Mouse (Mus musculus) left cerebral cortex, adult 9 months (tissue): ENCODE measurements around the gene Tmem245.
A peak's percentile ranks its signal among the peaks of the same experiment; 100 is the strongest.
"Not testable (repeated sequence)": the region's sequence is repeated elsewhere in the genome, so short reads cannot be mapped to it uniquely, and the experiment has no call there.

Experiments used
- DNase-seq, 2 experiments: peaks; one replicate each; pipeline ENCODE4 v3.0.0; 2022; ENCODE audit warnings: low spot score in 2 of 2

Gene Tmem245

GRCm38 (mm10) chr4:56926971-56927370, 20.3 kb downstream of the Tmem245 start:
- no peak for DNase-seq

DNA sequence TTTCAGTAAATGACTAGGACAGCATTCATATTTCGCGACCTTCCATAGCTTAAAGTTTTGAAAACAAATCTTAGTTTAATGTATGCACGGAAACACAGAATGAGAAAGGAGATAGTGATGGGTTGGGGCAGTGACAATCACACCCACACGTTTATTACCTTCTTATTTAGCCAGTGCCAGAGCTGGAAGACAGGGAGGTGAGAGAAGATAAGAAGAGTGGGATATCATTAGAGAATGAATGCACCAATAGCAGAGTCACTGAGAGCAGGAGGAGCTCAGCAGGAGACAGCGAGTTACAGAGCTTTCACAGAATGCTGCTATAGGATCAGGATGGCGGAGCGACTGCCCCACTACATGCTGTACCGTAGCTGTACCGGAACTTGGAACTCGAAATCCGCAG, 25.0 kb downstream of the Tmem245 start:
- no peak for DNase-seq

DNA sequence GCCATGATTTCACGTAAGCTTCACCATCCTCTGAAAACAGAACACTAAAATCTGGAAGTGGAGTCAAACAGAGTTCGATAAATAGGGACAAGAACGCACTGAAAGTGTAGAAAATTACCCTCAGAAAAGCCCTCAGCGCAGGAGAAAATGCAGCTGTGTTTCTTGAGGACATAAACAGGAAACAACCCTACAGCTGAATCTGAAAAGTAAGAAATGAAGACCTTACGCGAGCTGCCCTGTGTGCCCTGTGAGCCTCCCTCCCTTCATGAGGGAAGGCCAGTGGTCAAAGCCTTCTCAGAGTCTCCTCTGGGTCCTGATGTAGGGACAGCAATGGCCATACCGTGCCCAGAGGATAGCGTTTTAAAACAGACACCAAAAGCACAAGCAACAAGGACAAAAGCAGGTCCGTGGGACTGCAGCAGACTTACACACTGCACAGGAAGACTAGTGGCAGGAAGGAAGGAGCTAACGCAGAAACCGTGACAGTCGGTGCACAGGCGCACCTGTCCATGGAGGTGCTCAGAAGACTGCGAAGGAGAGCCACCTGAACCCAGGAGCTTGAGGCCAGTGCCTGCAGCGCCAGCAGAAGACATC, 31.4 kb downstream of the Tmem245 start:
- DNase-seq = no peak

DNA sequence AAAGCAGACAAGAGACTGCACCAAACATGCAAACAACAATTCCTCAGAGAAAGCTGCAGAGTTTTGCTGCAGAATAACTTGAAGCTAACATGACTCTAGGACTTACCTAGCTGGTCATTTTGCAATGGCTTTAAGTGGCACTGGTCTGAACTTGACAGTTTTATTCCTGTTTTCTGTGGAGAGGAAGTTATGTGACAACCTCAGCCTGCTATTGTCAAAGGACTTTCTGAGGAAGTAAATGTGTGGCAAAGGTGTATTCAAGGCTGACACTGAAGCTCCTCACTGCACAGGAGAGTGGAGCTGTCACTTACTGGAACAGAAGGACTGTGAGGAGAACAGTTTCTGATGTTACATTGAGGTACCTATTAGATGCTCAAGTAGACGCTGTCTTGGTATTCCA, 32.5 kb downstream of the Tmem245 start:
- no peak for DNase-seq

DNA sequence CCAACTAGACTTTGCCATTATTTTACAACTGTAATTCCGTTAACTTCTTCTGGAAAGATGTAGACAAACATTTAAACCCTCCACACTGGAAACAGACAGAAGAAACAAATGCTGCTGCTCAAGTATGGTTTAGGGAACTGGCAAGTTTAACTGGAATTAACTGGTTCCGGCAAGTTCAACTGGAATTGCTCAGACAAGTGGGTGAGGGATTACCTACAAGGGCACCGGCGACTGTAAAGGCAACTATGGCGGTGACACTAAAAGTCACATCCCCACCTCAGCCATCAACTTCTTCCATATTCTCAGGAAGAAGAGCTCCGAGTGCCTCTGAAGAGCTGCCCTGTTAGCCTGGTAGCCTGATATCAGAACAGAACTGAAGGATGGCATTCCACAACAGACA, 32.9 kb downstream of the Tmem245 start:
- DNase-seq = no peak

DNA sequence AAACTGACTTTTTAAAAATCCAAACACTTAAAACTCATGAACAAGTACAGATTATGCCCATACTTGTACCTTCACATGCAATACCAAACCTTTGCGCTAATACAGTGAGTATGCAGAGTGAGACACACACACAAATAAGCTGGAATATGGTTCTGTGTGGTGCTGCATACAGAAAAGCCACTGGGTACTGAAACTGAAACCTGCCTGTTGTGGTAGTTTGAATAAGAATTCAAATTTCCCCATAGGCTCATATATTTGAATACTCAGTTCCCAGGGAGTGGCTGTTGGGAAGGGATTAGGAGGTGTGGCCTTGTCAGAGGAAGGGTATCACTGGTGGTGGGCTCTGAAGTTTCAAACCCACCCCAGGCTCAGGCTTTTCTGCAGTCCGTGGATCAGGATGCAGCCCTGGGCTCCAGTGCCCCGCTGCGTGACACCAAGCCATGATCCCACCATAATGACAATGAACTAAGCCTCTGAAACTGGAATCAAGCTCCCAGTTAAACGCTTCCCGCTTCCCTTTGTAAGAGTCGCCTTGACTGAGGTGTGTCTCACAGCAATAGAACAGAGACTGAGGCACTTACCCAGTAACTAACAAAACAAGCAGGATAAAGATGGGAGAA, 34.7 kb downstream of the Tmem245 start:
- no peak for DNase-seq

DNA sequence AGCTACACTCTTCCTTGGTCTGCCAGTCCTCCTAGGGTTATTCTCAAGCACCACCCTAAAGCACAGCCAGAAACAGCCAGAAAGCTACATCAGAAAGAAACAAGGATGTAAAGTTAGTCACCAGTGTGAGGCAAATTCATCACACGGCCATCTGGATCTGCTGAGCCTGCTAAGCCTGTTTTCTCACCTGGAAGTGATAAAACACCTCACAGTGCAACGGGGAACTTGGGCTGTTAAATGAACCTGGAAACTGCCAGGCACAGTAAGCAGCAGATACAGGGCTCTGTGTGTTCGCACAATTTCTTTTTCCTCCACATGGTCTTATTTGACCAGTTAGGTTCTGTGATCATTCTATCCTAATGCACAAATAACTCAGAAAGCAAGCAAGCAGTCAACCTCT, 37.7 kb downstream of the Tmem245 start:
- DNase-seq = peak in 1 of 2 experiments; percentile 24

DNA sequence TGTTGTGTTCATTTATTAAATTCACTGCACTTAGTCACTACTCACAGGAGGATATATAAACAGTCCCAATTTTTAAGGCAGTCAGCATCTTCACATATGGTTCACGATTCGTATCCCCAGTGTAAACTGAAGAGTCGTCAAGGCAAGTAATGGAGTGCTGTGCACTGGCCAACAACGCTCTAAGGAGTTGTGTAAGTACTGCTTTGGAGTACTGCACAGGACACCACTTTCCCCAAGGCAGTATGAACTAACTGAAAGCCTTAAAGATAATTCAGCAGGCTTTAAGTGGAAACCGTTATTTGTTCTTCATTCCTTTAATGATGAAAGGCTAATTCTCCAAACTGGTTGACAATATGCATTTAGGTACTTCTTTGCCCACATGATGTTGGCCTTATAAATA, 39.6 kb downstream of the Tmem245 start:
- no peak for DNase-seq

GRCm38 (mm10) chr4:56906926-56907325, 40.3 kb downstream of the Tmem245 start:
- DNase-seq = no peak

- DNase-seq = no peak
Measured at GRCm38 (mm10) chr4:56905507-56905906, 41.7 kb downstream of the Tmem245 start.

DNA sequence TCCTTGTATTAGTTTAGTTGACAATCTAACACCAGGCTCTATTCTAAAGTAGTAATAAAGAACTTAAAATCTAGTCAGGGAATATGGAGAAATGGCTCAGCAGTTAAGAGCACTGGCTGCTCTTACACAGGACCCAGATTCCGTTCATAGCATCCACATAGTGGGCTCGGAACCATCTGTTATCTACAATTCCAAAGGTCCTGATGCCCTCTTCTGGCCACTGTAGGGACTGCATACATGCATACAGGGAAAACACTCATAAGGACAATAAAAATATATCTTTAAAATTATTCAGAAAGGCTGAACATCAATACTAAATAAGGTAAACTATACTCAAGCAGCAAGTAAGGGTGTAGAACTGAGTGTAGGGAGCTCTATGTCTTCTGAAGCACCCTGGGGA, 45.6 kb downstream of the Tmem245 start:
- DNase-seq = no peak

GRCm38 (mm10) chr4:56899216-56899615, 48.0 kb downstream of the Tmem245 start:
- DNase-seq = no peak

- no peak for DNase-seq
Measured at GRCm38 (mm10) chr4:56897511-56897910, 49.7 kb downstream of the Tmem245 start.

- DNase-seq = no peak
Measured at GRCm38 (mm10) chr4:56894196-56894595, 53.0 kb downstream of the Tmem245 start.

GRCm38 (mm10) chr4:56892501-56893115, 54.6 kb downstream of the Tmem245 start:
- DNase-seq = no peak

DNA sequence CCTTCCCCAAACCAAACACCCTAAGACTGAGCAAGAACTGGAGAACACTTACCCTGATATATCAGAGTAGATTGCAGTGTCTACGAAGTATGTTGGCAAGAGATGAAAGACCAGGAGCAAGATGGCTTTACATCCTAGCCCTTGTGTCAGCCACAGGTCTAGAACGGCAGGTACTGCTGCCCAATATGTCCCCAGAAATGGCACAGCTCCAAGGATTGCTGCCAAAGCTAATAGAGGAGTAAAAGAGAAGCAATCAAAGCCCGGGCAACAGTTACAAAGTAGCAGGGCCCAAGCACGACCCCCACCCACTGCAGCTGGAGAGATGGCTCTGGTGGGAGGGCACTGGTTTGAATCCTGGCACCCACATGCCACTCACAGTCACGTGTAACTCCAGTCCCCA, 58.8 kb downstream of the Tmem245 start:
- no peak for DNase-seq

- DNase-seq = no peak
Measured at GRCm38 (mm10) chr4:56886286-56886979, 60.8 kb downstream of the Tmem245 start.

DNA sequence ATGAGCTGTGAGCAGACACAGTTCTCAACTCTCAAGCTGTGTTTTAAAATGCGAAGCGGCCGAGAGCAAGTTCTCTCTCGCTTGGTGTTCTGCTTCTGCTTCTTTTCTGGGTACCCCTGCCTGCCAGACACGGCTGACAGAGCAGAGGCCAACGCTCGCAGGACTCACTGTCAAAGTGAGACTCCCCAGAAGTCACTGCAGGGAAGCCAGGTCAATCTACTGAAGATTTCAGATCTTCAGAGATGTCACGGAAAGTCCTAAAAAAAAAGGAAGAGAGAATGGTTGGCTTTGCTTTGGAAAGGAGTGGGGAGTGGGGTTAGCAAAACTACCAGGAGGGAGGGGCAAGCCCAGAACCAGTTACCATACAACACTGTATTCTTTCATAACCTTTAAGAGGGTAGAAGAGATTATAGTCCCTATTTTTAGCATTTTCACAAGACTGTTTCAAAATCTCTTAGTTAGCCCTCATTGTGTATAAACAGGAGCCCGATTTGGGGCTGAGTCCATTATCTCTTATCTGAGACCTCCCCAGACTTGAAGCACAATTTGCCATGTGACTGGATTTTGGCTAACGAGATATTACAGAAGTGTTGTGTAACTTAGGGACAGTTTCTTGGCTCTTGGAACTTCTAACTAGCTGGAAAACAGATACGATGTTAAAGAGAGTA, 67.1 kb downstream of the Tmem245 start:
- no peak for DNase-seq

GRCm38 (mm10) chr4:56878971-56879370, 68.3 kb downstream of the Tmem245 start:
- DNase-seq = no peak

DNA sequence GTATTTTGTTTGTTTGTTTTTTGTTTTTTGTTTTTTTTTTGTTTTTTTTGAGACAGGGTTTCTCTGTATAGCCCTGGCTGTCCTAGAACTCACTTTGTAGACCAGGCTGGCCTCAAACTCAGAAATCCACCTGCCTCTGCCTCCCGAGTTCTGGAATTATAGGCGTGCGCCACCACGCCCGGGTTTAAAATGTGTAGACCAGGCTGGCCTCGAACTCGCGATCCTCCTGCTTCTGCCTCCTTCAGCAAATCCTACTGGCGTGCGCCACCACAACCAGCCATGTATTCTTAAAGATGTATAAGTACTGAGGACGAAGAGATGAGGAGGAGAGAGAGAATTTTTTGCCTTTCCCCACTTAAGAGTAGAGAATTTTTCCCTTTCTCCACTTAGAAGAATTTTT, 76.7 kb downstream of the Tmem245 start:
- not testable (repeated sequence) for DNase-seq

GRCm38 (mm10) chr4:56867761-56868160, 79.5 kb downstream of the Tmem245 start:
- no peak for DNase-seq

- peak in 1 of 2 experiments; percentile 39 for DNase-seq
Measured at GRCm38 (mm10) chr4:56865971-56866370, 81.3 kb downstream of the Tmem245 start.
